Mouse (Mus musculus): Measurements from ENCODE around the gene Mrpl42. TPM values are rescaled to one million over a fixed set of nuclear protein-coding genes. Genes with fewer than 3 reads are reported as not detected.

Mrpl42 gene
- polyA plus RNA-seq, 1 experiment from 2014 or later: 366 TPM

DNA sequence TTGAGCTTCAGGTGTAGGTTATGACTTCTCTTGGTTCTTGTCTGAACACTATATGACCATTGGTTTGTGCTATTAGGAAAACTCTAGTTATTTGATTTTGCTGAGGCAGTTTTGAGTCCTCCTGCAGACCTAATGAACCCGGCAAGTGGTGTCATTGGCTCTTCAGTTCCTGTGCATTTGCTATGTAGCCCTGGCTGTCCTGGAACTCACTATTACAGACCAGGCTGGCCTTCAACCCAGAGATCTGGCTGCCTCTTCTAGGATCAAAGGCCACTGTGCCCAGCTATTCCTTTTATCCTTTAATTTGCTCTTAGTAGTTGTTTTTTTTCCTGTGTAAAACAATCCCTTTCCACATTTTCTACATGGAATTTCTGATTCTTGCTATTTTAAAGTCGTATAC, 41.6 kb upstream of the Mrpl42 start:
- H3K9me3 ChIP-seq (ENCODE audit: control insufficient read depth, low read depth, low read length): no peaks in the 10 kb centered on the region
- H3K9ac ChIP-seq (replicated peaks; ENCODE audit: low read depth, low read length): no peak overlapping the region
- H3K27ac ChIP-seq (ENCODE audit: low read length): no peak overlapping the region
- H3K4me1 ChIP-seq (ENCODE audit: control insufficient read depth, insufficient read depth, low read length): no peaks in the 10 kb centered on the region
- 73% methylated on average over 2 of the region's 2 CpGs for WGBS
- H3K27me3 ChIP-seq (ENCODE audit: control insufficient read depth, insufficient read depth, low read length): no peaks in the 10 kb centered on the region
- no peak for ATAC-seq (ENCODE audit: insufficient number of reproducible peaks, insufficient read depth, low FRiP score, low read depth)
- H3K4me2 ChIP-seq (replicated peaks; ENCODE audit: low read depth, low read length): no peak overlapping the region
- no peak overlapping the region for H3K4me3 ChIP-seq (ENCODE audit: low read depth, low read length)
- H3K36me3 ChIP-seq (ENCODE audit: control insufficient read depth, insufficient read depth, low read length): peaks cover 32% of the 10 kb centered on the region

DNA sequence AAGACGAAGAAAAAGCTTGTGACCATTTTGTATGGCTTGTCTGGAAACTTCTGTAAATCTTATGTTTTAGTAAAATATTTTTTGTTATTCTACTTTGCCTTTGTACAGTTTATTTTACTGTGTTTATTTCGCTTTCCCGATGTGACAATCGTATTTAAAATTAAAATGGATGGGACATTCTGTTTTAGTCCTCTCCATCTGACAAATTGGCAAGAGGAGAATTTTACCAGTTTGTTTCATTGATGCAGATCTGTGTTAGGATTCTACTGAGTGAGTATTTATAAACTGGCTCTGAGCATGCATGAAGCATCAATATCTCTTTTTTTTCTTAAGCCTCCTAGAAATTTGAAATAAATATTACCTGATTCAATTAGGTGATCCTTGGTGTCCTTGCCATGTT, 41.2 kb upstream of the Mrpl42 start:
- peaks cover 27% of the 10 kb centered on the region for H3K36me3 ChIP-seq (ENCODE audit: control insufficient read depth, insufficient read depth, low read length)
- H3K4me1 ChIP-seq (ENCODE audit: control insufficient read depth, insufficient read depth, low read length): no peaks in the 10 kb centered on the region
- H3K9ac ChIP-seq (replicated peaks; ENCODE audit: low read depth, low read length): no peak overlapping the region
- no peak overlapping the region for H3K27ac ChIP-seq (ENCODE audit: low read length)
- no peak overlapping the region for H3K4me2 ChIP-seq (replicated peaks; ENCODE audit: low read depth, low read length)
- no peak overlapping the region for H3K4me3 ChIP-seq (ENCODE audit: low read depth, low read length)
- no peak for ATAC-seq (ENCODE audit: insufficient number of reproducible peaks, insufficient read depth, low FRiP score, low read depth)
- no peaks in the 10 kb centered on the region for H3K27me3 ChIP-seq (ENCODE audit: control insufficient read depth, insufficient read depth, low read length)
- H3K9me3 ChIP-seq (ENCODE audit: control insufficient read depth, low read depth, low read length): no peaks in the 10 kb centered on the region
- 84% methylated on average over 4 of the region's 4 CpGs for WGBS

GRCm38 (mm10) chr10:95539841-95540240, 38.1 kb upstream of the Mrpl42 start:
- 87% methylated on average over 3 of the region's 3 CpGs for WGBS
- ATAC-seq (ENCODE audit: insufficient number of reproducible peaks, insufficient read depth, low FRiP score, low read depth): no peak
- no peaks in the 10 kb centered on the region for H3K27me3 ChIP-seq (ENCODE audit: control insufficient read depth, insufficient read depth, low read length)
- no peaks in the 10 kb centered on the region for H3K4me1 ChIP-seq (ENCODE audit: control insufficient read depth, insufficient read depth, low read length)
- H3K9ac ChIP-seq (replicated peaks; ENCODE audit: low read depth, low read length): no peak overlapping the region
- peaks cover 8% of the 10 kb centered on the region for H3K36me3 ChIP-seq (ENCODE audit: control insufficient read depth, insufficient read depth, low read length)
- no peak overlapping the region for H3K4me2 ChIP-seq (replicated peaks; ENCODE audit: low read depth, low read length)
- H3K9me3 ChIP-seq (ENCODE audit: control insufficient read depth, low read depth, low read length): no peaks in the 10 kb centered on the region
- H3K27ac ChIP-seq (ENCODE audit: low read length): no peak overlapping the region
- H3K4me3 ChIP-seq (ENCODE audit: low read depth, low read length): no peak overlapping the region

GRCm38 (mm10) chr10:95539260-95539659, 37.5 kb upstream of the Mrpl42 start:
- Histone ChIP-seq H3K27ac (ENCODE audit: low read length) (no peak overlapping the region), H3K9me3 (ENCODE audit: control insufficient read depth, low read depth, low read length) (no peaks in the 10 kb centered on the region), H3K36me3 (ENCODE audit: control insufficient read depth, insufficient read depth, low read length) (0 out of 2 replicates have a peak, but pooled peaks cover 3% of the 10 kb centered on the region), H3K4me1 (ENCODE audit: control insufficient read depth, insufficient read depth, low read length) (no peaks in the 10 kb centered on the region), H3K9ac (replicated peaks; ENCODE audit: low read depth, low read length) (no peak overlapping the region), H3K4me3 (ENCODE audit: low read depth, low read length) (no peak overlapping the region), H3K27me3 (ENCODE audit: control insufficient read depth, insufficient read depth, low read length) (no peaks in the 10 kb centered on the region), H3K4me2 (replicated peaks; ENCODE audit: low read depth, low read length) (no peak overlapping the region)
- 88% methylated on average over 3 of the region's 3 CpGs for WGBS
- ATAC-seq (ENCODE audit: insufficient number of reproducible peaks, insufficient read depth, low FRiP score, low read depth): no peak

DNA sequence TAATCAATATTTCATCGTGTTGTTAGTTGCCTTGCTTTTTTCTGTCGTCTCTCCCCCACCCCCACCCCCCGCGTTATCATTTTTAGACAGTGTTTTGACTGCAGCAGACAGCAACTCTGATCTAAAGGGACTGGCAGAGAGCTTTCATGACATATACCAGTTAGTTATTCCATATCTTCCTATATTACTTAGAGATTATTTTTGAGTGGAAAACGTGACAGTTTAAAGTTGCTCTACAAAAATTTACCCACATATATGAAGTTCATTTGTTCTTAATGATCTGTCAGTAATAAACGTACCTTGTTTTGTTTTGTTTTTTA, 34.4 kb upstream of the Mrpl42 start:
- no peaks in the 10 kb centered on the region for H3K9me3 ChIP-seq (ENCODE audit: control insufficient read depth, low read depth, low read length)
- no peak overlapping the region for H3K27ac ChIP-seq (ENCODE audit: low read length)
- H3K4me3 ChIP-seq (ENCODE audit: low read depth, low read length): no peak overlapping the region
- no peak overlapping the region for H3K9ac ChIP-seq (replicated peaks; ENCODE audit: low read depth, low read length)
- no peaks in the 10 kb centered on the region for H3K4me1 ChIP-seq (ENCODE audit: control insufficient read depth, insufficient read depth, low read length)
- H3K4me2 ChIP-seq (replicated peaks; ENCODE audit: low read depth, low read length): no peak overlapping the region
- ATAC-seq (ENCODE audit: insufficient number of reproducible peaks, insufficient read depth, low FRiP score, low read depth): no peak
- WGBS: 78% methylated on average over 6 of the region's 6 CpGs
- H3K36me3 ChIP-seq (ENCODE audit: control insufficient read depth, insufficient read depth, low read length): no peaks in the 10 kb centered on the region
- no peaks in the 10 kb centered on the region for H3K27me3 ChIP-seq (ENCODE audit: control insufficient read depth, insufficient read depth, low read length)

GRCm38 (mm10) chr10:95535399-95536221, 33.9 kb upstream of the Mrpl42 start:
- H3K27me3 ChIP-seq (ENCODE audit: control insufficient read depth, insufficient read depth, low read length): no peaks in the 10 kb centered on the region
- H3K36me3 ChIP-seq (ENCODE audit: control insufficient read depth, insufficient read depth, low read length): no peaks in the 10 kb centered on the region
- 89% methylated on average over 8 of the region's 8 CpGs for WGBS
- no peak for ATAC-seq (ENCODE audit: insufficient number of reproducible peaks, insufficient read depth, low FRiP score, low read depth)
- no peaks in the 10 kb centered on the region for H3K4me1 ChIP-seq (ENCODE audit: control insufficient read depth, insufficient read depth, low read length)
- no peaks in the 10 kb centered on the region for H3K9me3 ChIP-seq (ENCODE audit: control insufficient read depth, low read depth, low read length)
- H3K9ac ChIP-seq (replicated peaks; ENCODE audit: low read depth, low read length): no peak overlapping the region
- H3K27ac ChIP-seq (ENCODE audit: low read length): no peak overlapping the region
- no peak overlapping the region for H3K4me2 ChIP-seq (replicated peaks; ENCODE audit: low read depth, low read length)
- no peak overlapping the region for H3K4me3 ChIP-seq (ENCODE audit: low read depth, low read length)

DNA sequence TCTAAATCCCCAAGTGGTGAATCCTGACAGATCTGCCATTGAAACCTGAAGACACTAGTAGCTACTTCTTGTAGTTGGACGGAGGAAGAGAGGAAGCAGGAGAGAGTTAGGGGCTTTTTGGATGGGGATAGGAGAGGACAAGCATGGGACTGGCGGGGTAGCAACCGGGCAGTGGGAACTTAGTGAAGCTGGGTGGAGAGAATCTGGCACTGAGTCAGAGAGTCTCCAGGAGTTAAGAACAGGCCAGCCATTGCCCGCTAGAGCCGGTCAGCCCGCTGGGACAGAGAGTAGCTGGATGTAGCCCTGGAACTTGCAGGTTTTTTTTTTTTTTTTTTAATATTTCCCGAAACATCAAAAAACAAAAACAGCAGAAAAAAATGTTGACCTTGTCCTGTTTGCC, 31.6 kb upstream of the Mrpl42 start:
- Histone ChIP-seq H3K27ac (ENCODE audit: low read length) (no peak overlapping the region), H3K4me1 (ENCODE audit: control insufficient read depth, insufficient read depth, low read length) (0 out of 2 replicates have a peak, but pooled peaks cover 4% of the 10 kb centered on the region), H3K9ac (replicated peaks; ENCODE audit: low read depth, low read length) (no peak overlapping the region), H3K27me3 (ENCODE audit: control insufficient read depth, insufficient read depth, low read length) (no peaks in the 10 kb centered on the region), H3K4me2 (replicated peaks; ENCODE audit: low read depth, low read length) (no peak overlapping the region), H3K4me3 (ENCODE audit: low read depth, low read length) (no peak overlapping the region), H3K9me3 (ENCODE audit: control insufficient read depth, low read depth, low read length) (no peaks in the 10 kb centered on the region), H3K36me3 (ENCODE audit: control insufficient read depth, insufficient read depth, low read length) (no peaks in the 10 kb centered on the region)
- WGBS: 90% methylated on average over 7 of the region's 7 CpGs
- no peak for ATAC-seq (ENCODE audit: insufficient number of reproducible peaks, insufficient read depth, low FRiP score, low read depth)

DNA sequence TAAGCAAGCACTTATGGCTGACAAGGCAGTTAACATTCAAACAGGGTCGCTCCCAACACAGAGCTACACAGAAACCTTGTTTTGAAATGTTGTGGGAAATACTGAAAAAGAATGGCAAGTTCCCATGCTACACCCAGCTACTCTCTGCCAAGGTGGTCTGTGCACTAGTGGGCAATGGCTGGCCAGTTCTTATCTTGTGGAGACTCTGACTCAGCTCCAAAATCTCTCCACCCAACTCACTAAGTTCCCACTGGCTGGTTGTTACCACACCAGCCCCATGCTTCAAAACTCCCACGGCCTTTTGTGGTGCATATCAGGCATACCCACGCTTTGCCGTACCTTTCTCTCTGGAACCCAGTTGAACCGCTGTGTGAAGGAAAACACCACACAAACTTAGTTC, 31.2 kb upstream of the Mrpl42 start:
- no peak overlapping the region for H3K9ac ChIP-seq (replicated peaks; ENCODE audit: low read depth, low read length)
- no peak overlapping the region for H3K27ac ChIP-seq (ENCODE audit: low read length)
- ATAC-seq (ENCODE audit: insufficient number of reproducible peaks, insufficient read depth, low FRiP score, low read depth): no peak
- 91% methylated on average over 5 of the region's 5 CpGs for WGBS
- no peaks in the 10 kb centered on the region for H3K36me3 ChIP-seq (ENCODE audit: control insufficient read depth, insufficient read depth, low read length)
- no peaks in the 10 kb centered on the region for H3K9me3 ChIP-seq (ENCODE audit: control insufficient read depth, low read depth, low read length)
- H3K4me2 ChIP-seq (replicated peaks; ENCODE audit: low read depth, low read length): no peak overlapping the region
- H3K4me1 ChIP-seq (ENCODE audit: control insufficient read depth, insufficient read depth, low read length): 0 out of 2 replicates have a peak, but pooled peaks cover 4% of the 10 kb centered on the region
- no peaks in the 10 kb centered on the region for H3K27me3 ChIP-seq (ENCODE audit: control insufficient read depth, insufficient read depth, low read length)
- H3K4me3 ChIP-seq (ENCODE audit: low read depth, low read length): no peak overlapping the region

Measured in stomach, embryonic 14.5 days (tissue).